Mouse (Mus musculus) retina, embryonic 14.5 days (tissue): ENCODE data around the gene Slit3.

Experiments used
- DNase-seq: peaks from one replicate; pipeline ENCODE4 v3.0.0-alpha.2; 2015; ENCODE audit warnings: low spot score

Gene Slit3

DNA sequence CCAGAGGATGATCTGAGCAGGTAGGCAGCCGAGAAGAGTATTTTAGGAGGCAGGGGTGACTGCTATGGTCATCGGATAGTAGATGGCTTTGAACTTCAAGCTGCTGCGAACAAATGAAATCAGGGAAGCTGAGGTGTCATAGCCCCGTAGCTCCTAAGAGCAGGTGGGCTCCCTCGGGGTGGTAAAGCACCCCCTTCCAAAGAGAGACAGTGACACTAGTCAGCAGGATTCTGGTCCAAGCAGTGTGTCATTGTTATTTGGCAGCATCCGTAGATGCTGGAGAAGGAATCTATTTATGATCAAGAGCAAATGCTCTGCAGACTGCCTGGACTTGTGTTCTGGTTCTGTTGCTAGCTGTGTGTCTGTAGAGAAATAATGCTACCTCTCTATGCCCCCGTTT is 154.3 kb downstream of the Slit3 start:
- no peak for DNase-seq

- no peak for DNase-seq
These were observed 155.0 kb downstream of the Slit3 start for GRCm38 (mm10) chr11:35276001-35276400.

DNA sequence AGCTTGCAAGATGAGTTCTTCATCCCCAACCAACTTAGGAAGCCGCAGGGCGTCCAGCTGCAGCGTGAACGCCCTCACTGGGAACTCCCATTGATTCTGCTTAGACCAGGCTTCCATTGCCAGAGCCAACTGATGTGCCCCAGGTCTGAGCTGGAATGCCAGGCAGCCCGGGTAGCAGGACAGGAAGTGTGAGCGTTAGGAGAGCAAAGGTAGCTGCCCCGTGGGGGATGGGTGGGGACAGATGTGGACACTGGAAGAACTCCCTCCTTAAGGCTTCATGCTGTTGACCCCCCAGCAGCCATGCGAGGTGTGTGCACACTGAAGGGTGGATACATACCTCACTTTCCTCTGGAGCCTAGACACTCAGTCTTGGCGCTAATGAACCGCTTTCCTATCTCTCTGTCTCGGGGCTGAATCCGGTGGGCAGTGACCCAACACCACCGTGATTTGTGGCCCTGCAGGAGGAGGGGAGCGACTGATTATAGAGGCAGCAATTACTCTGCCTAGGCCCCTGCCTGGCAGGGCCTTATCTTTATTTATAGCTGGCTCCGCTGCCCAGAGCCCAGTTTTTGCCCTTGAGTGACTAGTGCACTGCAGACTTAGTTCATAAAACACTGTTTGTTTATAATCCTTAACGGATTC is 157.2 kb downstream of the Slit3 start:
- DNase-seq, result no peak

- DNase-seq, result no peak
These were observed 159.8 kb downstream of the Slit3 start for GRCm38 (mm10) chr11:35280826-35281225.

- DNase-seq, result no peak
These were observed 161.1 kb downstream of the Slit3 start for GRCm38 (mm10) chr11:35282001-35282632.

DNA sequence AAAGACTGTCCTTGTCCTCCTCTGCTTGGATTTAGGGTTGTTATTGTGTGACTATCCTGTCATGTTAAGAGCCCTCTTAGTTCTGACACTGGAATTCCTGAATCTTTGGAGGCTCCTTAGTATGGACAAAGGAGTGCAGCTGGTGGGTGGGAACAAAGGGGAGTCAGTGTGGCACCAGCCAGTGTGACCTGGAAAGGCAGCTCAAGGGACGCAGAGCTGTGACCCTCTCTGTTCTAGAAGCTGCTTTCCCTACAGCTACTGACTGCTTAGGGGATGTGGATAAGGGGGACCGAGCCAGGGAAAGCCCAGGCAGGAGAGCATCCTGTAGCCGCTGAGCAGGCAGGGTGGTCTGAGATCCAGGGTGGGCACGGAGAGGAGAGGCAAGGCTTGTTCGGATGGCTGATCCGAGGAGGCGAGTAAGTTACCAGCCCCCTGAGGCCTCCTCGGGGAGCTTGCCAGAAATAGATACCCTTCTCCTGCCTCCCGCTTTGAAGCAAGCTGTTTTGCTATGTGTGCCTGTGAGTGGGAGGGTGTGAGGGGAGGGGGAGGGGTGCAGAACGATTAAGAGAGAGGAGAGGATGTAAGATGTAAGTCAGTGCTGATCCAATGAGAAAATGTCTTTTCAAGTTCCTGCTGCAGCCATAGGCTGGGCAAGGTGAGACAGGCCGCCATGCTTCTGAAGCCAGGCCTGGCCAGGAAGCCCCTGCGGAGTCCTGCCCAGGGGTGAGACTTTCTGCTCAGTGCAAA is 162.0 kb downstream of the Slit3 start:
- DNase-seq, result peak; percentile 49

GRCm38 (mm10) chr11:35283767-35284166 is 162.7 kb downstream of the Slit3 start:
- peak; percentile 39 for DNase-seq

DNA sequence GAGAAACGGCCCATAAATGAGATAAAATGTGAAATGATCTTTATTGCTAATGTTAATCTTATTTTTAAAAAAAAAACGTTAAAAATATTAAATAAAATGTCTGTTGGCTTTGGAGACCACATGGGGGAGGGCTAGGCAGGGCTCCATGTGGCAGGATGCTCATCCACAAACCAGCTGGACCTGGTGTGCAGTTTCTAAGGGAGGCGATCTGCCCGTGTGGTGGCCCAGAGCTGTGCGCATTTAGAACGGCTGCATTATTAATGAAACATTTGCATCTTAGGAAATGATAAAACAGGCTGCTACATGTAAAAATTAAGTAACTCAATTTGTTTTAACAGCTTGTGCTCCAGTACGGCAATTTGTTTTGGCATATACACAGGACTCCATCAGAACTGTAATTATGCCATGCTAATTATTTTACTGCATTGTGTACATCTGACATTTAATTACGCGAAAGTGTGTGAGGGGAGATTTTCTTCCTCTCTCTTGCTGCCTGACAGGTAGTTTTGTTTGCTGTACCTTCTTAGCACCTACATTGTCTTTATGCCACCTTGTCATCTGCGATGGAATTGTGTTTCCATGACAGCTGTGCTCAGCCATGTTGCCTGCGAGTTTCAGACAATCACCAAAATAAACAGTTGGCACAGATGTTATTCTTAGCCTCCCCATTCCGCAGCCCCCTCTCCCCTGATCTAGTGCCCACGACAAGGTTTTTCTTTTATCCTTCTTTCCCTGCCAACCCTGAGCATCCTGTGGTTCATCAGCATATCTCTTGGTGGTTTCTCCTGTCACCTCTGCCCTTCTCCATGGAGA is 165.8 kb downstream of the Slit3 start:
- no peak for DNase-seq

DNA sequence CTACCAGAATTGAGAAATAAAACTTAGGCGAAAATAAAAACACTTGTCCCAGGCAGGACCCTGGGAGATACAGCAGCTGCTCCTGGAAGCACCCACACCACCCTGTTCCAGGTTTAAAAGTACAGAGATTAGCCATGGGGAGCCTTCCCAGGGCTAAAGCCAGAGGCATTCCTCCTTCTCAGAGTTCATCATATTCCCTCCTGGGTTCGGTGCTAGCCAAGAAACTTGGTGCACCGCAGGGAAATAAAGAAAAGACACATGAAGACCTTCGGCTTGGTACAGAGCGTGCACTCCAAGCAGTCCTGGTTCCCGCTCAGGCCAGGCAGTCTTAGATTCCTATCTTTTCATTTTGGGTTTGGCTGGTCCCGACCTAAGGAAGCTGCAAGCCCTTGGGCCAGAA is 167.0 kb downstream of the Slit3 start:
- no peak for DNase-seq

DNA sequence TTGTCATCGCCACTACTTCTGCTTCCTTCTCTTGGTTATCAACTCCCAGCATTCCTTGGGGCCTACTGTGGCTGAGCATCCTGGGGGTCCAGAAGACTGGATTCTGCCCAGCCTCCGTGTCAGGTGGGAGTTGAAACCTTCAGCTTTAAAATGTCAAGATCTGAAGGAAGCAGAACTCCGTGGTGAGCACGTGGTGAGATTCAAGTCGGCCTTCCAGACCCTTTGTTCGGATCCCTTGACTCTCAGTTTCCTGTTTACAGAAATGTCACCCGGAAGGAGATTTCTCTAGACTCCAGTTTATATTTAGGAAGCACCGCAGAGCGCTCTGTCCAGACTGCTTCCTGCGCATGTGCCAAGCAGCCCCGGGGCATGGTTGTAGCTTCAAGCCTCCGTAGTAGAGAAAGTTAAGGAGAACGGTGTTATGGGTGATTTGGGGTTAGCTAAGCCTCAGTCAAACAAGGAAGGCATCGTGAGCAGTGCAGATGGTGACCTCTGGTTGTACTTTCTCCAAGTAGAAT is 167.8 kb downstream of the Slit3 start:
- no peak for DNase-seq

DNA sequence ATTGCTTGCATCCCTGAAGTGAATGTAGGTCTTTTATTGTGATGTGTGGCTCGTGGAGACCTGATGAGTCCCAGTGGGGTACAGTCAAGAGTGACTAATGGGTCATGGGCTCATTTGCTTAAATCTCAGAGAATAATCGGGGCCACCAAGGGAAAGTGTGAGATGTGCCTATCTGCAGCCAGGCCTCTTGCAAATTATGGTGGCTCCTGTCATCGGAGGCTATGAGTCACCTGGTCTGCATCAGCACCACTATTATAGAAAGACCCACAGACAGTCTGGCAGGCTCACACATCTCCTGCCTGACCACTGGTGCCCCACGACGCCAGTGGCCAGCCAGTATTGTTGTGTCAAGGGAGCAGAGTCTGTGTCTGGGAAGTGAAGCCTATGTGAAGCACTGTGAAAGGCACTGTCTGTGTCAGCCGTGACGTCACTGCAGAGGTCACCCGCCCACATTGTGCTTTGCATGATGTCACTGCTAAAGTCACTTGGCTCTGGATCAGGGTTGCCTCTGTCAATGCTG is 171.3 kb downstream of the Slit3 start:
- no peak for DNase-seq

- DNase-seq, result no peak
These were observed 172.2 kb downstream of the Slit3 start for GRCm38 (mm10) chr11:35293197-35293596.

- DNase-seq, result no peak
These were observed 173.6 kb downstream of the Slit3 start for GRCm38 (mm10) chr11:35294670-35295069.

GRCm38 (mm10) chr11:35295162-35295799 is 174.3 kb downstream of the Slit3 start:
- peak; percentile 33 for DNase-seq

GRCm38 (mm10) chr11:35296803-35297202 is 175.8 kb downstream of the Slit3 start:
- no peak for DNase-seq

DNA sequence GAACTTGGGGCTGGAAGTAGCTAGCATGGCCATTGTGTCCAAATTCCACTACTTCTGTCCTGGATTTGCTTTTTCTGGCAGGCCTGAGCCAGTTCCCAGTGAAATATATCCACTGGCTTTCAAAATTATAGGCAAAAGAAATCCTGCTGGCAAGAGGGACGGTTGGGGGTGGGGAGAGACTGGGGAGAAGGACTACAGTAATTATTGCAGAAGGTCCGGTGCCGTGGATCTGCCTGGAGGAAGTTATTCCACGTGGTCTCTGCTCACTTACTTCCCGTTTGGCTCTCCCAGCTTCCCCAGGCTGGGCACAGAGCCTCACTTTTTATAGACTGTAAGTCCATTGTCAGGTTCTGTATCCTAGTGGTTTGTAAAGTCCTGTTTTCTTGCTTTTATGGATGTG is 176.3 kb downstream of the Slit3 start:
- DNase-seq, result no peak

- DNase-seq, result no peak
These were observed 177.5 kb downstream of the Slit3 start for GRCm38 (mm10) chr11:35298526-35298925.

- DNase-seq, result no peak
These were observed 178.9 kb downstream of the Slit3 start for GRCm38 (mm10) chr11:35299857-35300375.

DNA sequence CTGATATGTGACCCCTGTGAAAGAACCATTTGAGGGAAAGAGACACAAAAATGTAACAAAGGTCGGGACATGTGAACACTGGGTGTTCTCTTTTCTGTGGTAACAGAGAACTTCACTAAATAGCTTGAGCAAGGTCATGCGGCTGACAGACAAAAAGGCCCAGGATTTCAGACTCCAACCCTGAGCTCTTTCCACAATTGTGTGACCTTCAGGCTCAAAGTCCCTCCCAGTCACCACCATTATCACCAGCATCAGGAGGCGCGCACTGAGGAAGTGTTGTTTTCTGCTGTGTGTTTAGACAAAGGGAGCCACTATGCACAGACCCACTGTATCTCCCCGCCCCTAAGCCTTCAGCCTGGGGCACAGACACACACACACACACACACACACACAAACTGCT is 181.2 kb downstream of the Slit3 start:
- no peak for DNase-seq

- DNase-seq, result no peak
These were observed 183.4 kb downstream of the Slit3 start for GRCm38 (mm10) chr11:35304216-35304975.
